Mouse (Mus musculus) right cerebral cortex, postnatal 25 days (tissue): Measurements from ENCODE around the gene Dpm1.
A peak's percentile ranks its signal among the peaks of the same experiment; 100 is the strongest.

Experiments used
- DNase-seq: peaks from one replicate; pipeline ENCODE4 v3.0.0; 2022

Gene Dpm1

DNA sequence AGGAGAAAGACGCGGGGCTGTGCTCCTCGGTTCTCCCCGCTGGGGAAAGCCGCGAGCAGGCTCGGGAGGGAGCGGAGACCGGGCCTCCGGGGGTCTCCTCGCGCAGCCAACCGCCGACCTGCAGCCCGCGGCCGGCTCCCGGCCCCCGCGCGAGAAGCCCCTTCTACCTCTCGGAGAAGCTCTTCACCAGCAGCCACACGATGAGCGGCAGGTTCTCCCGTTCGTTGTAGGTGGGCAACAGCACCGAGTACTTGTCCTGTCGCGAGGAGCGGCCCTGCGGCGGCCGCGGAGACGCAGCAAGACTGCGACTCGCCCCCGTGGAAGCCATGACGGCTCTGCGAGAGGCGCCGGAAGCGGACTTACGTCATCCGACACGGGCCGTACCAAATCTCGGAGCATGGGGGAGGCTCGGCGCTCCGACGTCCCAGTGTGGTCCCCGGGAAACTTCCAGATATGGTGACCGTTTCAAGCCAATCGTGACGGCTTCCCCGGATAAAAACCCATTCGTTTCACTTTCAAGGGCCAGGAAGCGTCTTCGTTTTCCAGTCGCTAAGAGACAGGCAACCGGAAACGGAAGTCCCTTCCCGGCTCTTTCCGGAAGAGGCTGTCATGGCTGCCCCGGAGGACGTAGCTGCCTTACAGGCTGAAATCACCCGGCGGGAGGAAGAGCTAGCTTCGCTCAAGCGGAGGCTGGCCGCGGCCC is at the start of gene Dpm1, which contains the start of the genes Gm20716 and Mocs3:
Gene Dpm1 (minus strand): TSS at position 566 of the 703 bp plus-strand sequence.
Gene Gm20716 (minus strand): TSS at position 339 of the 703 bp plus-strand sequence.
Gene Mocs3 (plus strand): TSS at position 597 of the 703 bp plus-strand sequence.
- DNase-seq: peak; percentile 91

DNA sequence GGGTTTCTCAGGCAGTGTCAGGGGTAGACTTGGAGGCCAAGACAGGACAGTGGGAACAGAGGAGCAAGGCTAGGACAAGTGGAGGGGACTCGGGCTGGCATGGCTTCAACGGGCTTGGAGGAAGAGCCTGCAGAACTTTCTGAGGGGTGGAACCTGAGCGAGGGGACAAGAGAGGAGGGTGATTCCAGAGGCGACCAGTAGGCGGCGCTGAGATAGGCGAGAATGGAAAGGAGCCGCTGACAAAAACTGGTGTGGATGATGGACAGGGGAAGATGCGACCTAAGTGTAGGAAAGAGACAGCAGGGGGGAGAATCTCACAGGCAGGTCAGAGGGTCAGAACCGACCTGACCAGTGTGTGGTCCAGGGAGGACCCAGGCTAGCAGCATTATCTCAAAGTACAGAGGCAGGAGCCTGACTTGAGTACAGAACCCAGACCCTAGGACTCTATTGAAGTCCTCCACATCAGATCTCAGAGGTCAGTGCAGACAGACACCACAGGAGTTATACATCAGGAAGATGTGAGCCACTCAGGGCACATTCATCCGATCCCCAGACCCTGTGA is 44.1 kb upstream of the Dpm1 start:
- peak; percentile 64 for DNase-seq

DNA sequence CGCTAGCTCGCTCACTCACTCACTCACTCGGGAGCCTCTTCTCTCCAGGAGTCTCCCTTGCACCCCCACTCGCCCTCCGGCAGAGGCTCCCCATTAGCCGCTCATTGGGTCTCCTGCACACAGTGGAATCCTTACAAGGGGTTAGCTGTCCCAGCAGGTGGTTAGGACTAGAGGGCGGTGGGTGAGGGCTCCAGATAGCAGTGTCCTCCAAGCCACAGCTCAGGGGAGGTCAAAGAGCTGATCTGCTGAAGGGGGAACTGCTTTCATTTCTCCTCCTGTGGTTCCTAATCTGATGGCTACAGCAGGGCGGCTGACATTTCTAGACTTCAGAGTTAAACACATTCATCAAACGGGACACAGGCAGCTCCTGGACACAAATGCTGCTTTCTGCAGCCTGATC is 43.0 kb upstream of the Dpm1 start:
- no peak for DNase-seq

DNA sequence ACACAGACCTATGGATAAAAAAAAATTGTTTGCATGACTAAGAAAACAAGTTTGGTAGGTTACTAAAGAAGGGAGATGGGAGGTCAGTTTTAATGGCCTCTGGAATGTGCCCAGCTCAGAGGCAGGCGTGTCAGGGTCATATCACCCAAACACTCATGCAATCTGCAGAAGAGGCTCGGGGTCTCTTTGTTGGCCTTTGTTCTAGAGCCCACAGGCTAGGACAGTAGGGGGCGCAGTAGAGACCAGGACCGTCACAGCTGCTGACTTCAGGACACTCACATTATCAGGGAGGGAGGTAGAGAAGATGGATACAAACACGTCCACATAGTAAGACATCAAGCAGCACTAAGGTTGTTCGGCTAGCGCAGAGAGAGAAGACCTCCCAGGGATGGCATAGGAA is 37.6 kb upstream of the Dpm1 start:
- DNase-seq: no peak

DNA sequence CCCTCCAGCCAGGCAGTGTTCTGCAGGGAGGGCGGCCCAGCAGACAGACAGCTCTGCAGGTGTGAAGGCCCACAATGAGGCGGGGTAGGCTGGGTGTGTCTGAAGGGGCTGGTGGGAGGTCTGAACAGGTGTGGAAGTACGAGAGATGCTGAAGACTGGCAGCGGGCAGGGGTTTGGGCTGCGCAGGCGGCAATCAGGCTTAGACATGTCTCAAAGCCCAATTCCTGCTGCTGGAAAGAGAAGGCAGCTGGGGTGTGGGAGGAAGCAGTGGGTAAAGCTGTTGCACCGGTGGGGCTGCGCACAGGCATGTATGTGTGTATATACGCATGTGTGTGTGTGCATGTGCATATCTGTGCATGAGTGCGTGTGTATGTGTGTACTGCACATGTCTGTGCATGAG is 30.5 kb upstream of the Dpm1 start:
- DNase-seq: peak; percentile 76

DNA sequence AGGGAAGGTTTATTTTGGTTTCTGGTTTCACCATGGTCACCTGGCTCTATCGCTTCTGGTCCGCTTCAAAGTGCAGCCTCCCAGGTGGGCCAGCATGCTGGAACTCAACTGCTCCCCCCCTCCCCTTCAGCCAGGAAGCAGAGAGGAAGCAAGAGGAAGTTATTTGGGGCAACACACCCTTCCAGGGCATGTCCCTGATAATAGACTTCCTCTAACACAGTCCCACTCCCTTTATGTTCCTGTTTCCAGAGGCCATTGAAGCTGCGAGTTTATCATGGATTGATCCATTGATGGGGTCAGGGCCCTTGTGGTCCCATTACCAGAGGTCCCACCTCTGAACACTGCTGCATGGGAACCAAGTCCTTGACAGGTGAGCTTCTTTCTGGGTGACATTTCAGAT is 29.7 kb upstream of the Dpm1 start:
- DNase-seq: no peak

DNA sequence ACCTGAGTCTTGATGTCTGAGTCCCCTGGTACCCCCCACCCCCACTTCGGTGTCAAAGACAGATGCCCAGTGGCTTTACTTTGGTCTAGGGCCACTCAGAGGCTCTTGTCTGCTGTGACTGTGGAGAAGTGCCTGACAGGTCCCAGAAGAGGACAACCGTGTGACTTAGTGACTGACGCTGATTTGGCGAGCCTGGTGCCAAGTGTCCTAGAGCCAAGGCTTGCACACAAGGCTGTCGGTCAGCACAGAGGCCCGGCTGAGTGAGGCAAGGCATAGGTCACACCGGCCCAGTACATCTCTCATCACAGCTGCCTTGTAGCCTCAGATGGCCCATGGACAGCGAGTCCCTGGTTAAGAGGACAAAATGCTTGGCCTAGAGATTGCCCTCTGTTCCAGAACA is 28.7 kb upstream of the Dpm1 start:
- no peak for DNase-seq

DNA sequence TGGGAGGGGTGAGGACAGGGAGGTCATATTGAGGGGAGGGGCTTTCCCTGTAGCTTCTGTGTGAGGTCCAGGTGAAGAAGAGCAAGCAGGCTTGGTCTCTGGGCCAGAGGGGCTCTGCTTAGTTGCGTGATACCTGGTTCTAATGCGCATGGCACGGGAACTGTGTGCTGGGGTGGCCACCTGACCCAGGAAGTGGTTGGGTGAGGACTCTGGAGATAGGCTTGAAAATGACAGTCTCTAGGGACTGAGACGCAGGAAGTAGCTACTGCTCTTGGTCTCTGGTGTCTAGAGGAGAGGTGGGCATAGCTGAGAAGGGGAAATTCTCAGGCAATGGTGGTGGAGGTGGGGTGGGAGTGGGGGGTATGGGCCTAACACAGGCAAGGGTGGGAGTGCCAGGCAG is 26.8 kb upstream of the Dpm1 start:
- no peak for DNase-seq

DNA sequence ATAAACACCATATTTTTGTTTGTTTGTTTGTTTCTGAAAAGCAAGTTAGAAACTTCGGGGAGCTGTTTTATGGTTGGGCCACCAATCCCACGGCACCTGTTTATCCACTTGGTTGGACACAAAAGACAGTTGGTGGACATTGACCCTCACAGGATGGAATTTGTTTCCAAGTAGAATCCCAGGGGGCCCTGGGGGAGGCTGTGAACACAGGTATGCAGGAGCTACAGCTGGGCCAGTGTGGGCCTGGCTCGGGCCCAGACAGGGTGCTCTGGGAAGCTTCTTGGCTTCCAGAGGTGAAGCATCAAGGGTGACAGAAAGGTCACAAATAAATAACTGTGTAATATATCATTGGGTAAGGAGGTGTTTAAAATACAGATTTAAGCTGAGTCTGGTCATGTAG is 26.1 kb upstream of the Dpm1 start:
- DNase-seq: no peak

DNA sequence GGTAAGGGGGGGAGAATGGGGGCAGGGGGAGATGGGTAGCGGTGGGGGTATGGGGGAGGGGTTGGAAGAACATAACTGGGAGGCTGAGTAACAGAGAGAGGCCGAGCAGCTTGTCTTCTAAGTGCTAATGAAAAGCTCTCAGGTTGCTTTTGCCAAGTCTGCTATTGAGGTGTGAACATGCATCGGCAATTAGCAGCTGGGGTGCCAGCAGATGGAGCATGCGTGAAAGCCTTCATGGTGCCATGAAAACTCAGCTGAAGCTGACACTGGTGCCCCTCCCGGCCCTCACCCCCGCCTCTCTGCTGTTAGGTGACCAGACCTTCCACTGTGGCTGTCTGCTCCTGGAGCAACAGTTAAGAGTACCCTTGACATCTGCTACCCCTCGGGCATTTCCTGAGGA is 23.4 kb upstream of the Dpm1 start:
- DNase-seq: no peak

DNA sequence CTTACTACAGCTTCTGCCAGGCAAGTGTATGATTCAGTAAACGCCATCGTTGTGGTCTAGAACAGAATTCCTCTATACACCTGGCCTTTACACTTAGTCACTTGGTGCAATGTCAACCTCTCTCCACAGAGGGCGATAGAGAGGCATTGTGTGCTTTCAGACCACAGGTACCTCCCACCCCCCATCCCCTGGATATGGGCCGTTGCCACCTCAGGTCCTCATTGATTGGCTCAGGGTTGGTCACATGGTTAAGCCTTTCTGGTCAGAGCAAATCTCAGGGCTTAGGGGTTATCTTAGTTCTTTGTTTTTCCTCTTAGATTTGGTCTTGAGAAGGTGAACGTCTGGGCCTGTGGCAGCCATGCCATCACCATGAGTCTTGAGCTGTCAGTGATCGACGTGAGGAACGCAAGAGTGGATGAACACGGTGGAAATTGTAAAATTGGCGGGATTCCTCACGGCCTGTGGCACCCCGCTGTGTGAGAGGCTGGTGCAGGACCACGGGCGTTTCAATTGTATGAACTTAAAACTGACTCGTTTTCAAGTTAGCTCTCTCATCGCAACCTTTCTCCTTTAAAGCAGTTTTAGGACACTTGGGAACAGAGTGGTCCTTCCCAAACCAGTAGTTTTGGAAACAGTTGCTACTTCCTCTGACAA is 22.4 kb upstream of the Dpm1 start:
- no peak for DNase-seq

DNA sequence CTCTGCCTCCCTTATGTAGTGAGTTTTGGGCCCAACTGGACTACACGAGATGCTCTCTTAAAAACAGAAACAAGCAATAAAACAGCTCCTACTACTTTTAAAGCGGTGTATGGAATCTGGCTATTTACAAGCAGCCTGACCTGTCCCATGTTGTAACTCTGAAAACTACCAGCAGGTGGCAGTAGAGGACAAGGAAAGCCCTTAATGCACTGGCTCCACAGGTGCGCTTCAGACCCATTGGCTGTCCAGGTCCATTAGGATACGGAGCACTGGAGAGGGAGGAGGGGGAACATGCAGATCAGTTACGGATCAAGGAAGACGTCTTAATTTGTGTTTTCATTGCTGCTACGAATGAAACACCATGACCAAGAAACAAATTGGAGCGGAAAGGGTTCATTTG is 19.9 kb upstream of the Dpm1 start:
- DNase-seq: peak; percentile 73

DNA sequence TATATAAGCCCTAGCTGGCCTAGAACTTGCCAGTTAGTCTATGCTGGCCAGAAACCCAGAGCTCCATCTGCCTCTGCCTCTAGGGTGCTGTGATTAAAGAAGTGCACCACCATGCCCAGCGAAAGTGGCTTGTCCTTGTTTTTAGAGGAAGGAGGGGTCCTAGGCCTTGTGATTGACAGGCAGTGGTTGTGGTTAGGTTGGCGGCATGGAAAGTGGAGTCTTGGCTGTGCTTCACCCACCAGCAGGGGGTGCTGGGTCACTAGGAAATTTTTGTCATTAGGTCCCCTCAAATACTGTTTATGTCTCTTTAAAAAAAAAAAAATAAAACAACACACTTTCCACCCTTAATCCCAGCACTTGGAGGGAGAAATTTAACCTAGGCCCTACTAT is 18.5 kb upstream of the Dpm1 start:
- no peak for DNase-seq

DNA sequence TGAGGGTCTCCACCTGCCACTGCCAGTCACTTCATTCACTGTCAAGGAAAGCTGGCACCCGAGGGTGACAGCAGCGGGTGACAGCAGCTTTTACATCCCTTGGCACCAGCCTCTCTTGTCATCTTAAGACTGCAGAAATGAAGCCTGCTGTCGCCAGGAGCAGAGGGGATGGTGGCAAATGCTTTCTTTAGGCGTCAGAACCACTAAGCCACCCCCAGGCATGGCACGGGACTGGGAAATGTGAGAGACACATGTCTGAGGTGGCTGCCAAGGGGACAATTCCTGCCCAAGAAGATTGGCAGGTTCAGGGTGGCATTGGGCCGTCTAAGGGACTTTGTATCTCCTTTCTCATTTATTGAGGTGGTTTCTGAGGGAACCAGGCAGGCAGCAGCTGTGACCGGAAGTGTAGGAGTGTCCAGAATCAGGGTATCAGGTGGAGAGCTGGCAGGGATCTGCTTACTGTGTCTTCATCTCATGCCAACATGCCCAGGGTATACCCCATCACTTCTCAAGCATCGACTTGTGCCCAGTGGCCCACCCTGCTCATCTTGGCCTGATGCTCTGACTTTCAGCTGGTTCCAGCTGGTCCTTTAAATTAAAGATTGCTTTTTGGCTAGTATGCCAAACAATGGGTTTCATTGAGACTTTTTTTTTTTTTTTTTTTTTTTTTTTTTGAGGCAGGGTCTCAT is 17.9 kb upstream of the Dpm1 start:
- no peak for DNase-seq

DNA sequence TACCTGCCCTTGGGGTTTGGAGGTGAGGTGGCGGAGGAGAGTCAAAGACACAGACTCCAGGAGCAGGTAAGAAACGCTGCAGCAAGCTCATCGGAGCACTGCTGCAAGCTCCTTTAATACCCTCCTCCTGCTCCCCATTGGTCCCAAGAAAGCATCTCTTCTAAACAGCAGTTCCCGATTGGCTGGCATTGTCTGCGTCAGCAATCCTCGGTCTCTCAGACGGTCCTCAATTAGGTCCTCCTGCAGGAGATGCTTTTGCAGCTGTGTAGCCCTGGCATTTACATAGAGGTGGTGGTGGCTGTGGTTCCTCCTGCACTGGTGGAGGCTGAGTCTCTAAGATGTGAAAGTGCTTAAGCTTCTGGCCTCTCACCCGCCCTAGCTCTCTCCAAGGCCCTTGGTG is 15.2 kb upstream of the Dpm1 start:
- DNase-seq: no peak

DNA sequence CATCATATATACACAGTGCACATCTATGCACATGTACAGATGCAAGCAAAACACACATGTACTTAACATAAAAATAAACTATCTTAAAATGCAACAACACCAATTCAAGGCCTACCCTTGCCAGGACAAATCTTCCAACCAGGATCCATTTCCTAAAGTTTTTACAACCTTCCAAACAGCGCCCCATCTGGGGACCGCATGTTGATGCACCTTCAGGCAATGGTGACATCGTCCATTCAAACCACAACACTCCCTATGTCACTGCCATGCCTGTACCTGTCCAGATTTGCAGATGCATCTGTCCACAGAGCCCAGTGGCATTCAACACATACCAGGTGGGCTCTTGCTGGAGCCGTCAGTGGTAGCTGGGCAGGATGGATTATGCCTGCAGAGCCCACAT is 12.9 kb upstream of the Dpm1 start:
- DNase-seq: no peak

DNA sequence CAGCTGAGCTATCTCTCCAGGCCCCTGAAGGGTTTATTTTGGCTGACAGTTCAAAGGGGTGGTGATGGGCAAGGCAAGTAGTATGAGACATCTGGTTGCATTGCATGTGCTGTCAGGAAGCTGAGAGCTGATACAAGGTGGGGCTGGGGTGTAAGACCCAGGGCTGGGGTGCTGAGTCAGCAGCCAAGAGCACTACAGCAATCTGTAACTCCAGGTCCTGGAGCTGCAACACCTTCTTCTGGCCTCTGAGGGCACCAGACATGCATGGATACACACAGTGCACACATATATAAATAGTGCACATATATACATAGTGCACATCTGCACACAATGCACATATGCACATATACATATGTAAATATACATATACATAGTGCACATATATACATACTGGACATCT is 12.4 kb upstream of the Dpm1 start:
- no peak for DNase-seq

DNA sequence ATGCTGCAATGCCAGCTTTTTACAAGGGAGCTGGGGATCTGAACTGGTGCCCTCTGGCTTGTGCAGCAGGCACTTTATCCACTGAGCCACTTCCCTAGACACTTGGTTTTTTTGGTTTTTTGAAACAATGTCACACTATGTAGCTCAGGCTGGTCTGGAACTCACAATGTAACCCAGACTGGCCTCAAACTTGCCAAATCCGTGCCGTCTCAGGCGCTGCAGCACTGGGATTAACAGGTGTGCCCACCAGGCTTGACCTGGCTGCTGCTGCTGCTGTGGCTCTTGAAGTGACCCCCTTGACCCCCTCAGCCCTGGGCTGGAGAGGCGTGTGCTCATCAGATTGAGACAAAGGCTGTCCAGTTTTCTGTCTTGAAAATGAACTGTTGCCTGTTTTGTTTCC is 7.9 kb upstream of the Dpm1 start:
- no peak for DNase-seq

DNA sequence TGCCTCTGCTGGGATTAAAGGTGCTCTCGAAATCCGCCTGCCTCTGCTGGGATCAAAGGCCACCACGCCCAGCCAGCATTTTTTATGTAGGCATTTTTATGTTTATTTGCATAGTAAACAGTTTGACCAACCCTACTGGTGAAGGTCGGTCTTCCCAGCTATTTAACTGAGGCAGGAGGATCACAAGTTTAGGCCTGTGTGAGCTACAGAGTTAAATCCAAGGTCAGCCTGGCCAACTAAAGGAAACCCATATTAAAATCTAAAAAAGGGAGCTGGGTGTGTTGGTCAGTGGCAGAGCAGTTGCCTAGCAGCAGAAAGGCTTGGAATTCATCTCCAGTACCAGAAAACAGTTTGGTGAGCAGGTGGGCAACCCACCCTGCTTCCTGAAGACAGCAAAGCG is 2.9 kb upstream of the Dpm1 start:
- no peak for DNase-seq

DNA sequence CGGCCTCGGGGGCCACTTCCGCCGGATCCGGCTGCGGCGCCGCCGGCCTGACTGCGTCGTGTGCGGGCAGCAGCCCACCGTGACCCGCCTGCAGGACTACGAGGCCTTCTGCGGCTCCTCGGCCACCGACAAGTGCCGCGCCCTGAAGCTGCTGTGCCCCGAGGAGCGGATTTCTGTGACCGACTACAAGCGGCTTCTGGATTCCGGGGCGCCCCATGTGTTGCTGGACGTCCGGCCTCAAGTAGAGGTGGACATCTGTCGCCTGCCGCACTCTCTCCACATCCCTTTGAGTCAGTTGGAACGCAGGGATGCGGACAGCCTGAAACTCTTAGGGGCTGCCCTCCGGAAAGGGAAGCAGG is 1.1 kb upstream of the Dpm1 start:
- DNase-seq: no peak

DNA sequence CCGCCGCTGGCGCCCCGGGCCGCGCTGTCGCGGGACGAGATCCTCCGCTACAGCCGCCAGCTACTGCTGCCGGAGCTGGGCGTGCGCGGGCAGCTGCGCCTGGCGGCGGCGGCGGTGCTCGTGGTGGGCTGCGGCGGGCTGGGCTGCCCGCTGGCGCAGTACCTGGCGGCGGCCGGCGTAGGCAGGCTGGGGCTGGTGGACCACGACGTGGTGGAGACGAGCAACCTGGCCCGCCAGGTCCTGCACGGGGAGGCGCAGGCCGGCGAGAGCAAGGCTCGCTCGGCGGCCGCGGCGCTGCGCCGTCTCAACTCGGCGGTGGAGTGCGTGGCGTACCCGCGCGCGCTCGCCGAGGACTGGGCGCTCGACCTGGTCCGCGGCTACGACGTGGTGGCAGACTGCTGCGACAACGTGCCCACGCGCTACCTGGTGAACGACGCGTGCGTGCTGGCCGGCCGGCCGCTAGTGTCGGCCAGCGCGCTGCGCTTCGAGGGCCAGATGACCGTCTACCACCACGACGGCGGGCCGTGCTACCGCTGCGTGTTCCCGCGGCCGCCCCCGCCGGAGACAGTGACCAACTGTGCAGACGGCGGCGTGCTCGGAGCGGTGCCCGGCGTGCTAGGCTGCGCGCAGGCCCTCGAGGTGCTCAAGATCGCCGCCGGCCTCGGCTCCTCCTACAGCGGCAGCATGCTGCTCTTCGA is 531 bp upstream of the Dpm1 start:
- DNase-seq: no peak

DNA sequence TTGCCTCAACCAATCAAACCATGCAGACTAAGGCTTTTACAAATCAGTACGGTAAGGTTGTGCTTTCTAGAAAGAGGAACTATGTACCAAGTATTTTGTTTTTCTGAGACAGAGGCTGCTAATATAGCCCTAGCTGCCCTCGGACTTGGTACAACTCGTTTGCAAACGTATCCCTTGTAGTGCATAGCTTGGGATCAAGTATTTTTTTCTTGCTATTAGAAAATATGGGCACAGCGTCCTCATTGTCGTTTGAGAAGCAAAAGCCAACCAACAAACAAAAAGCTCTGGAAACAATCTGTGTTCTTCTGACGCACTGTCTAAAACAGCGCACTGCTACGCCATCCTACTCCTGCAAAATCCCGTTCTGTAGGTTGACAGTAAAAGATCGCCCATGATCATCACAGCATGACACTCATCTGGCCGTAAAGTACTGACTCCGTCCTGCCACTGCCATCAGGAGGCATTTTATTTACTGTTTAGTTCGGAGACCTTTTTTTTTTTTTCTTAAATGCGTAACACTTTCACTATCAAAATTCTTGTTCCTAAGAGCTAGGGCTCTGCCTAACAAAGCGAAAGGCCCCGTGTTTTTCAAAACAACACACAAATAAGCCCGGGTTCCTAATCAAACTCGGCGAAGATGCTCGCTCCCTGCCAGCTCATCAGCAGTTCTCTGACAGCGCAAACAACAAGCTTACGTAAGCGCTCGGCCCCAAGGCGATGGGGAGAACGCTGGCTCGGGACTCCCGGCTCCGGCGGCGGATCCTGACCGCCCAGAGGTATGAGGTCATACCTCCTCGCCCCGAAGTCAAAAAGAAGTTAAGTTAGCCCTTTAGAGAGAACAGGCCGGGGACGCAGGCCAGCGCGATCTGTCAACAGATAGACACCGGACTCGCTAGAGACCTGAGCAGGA is 1.0 kb downstream of the Dpm1 start:
- peak; percentile 37 for DNase-seq
